Mouse (Mus musculus): ENCODE results near the gene Pnkp.
A peak's percentile ranks its signal among the peaks of the same experiment; 100 is the strongest.
"Not testable (repeated sequence)": the region's sequence is repeated elsewhere in the genome, so short reads cannot be mapped to it uniquely, and the experiment has no call there.

The Pnkp gene

GRCm38 (mm10) chr7:44868919-44869696 lies 12.2 kb downstream of the Pnkp start:
- DNase-seq (ENCODE audit: low read depth in 1 of 2, low spot score in 2 of 2) = no peak

DNA sequence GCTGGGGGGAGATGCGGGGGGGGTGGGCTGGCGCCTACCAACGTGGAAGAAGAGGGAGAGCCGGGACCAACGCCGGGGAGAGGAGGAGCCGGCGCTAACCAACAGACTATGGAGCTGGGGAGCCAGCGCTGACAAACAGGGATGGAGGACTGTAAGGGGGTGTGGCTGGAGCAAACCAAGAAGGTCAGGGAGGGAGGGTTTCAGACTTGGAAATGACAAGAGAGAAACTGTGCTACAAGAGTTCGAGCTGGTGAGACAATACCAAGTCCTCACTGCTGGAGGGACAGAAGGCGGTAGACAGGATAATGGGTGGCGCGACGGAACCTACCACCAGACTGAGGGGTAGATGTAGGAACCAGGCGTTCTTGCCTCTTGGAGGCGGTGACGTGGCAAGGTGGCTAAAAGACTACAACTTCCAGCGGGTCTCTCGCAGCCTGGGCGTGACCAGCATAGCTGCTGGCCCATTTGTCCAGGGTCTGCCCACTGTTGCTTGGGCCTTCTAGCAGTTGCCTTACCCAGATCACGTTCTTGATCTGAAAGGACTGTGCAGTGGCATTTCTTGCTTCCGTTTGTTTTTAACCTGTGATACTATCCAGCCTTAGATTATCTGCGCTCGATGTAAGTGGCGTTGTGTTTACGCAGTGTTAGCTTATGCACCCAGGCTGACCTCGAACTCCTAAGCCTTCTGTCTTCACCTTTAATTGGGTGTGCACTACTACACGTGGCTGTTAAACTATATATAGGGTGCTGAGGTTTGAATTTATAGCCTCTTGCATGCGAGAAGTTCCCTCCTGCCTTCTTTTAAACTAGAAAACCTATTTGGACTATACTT lies 13.0 kb downstream of the Pnkp start, which contains the start of gene Ptov1:
TSS of gene Ptov1 (minus strand) at position 92 of the 832 bp plus-strand sequence.
- DNase-seq (ENCODE audit: low read depth in 1 of 2, low spot score in 2 of 2) = peak; percentile 73 to 79

- DNase-seq (ENCODE audit: low read depth in 1 of 2, low spot score in 2 of 2) = no peak
Observed at GRCm38 (mm10) chr7:44870614-44871013, 13.7 kb downstream of the Pnkp start.

DNA sequence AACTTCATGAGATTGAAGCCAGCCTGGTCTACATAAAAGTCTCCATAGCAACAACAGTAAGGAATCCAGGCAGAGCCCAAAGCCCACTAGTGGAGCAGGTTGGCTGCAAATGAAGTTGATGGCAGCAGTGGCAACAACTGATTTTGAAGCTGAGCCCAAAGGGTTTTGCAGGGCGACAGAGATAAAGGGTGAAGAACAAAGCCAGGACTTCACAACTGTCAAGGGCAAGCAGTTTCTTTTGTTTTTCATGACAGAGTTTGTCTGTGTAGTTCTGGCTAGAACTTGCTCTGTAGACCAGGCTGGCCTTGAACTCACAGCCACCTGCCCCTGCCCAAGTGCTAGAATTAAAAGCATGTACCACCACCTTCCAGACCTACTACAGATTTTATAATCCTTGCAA lies 14.2 kb downstream of the Pnkp start:
- no peak for DNase-seq (ENCODE audit: low read depth in 1 of 2, low spot score in 2 of 2)

- not testable (repeated sequence) for DNase-seq (ENCODE audit: low read depth in 1 of 2, low spot score in 2 of 2)
Observed at GRCm38 (mm10) chr7:44871774-44872173, 14.8 kb downstream of the Pnkp start.

- DNase-seq (ENCODE audit: low read depth in 1 of 2, low spot score in 2 of 2) = no peak
Observed at GRCm38 (mm10) chr7:44877833-44878232, 20.9 kb downstream of the Pnkp start.

DNA sequence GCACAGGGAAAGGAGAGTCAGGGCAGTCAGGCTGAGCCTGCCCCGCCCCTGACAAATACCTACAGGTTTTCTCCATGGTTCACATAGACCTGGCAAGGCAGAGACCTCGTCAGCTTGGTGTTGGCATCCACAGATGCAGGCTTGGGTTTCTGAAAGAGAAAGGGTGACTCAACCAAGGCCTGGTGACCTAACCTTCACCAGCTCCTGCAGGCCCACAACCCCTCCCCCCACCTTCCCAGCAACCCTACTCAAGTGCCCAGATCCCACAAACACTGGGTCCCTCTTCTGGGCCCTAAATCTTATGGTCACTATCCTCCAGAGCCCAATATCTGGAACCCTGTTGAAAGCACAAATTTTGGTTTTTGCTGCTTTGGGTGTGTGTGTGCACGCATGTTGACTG lies 26.1 kb downstream of the Pnkp start:
- DNase-seq (ENCODE audit: low read depth in 1 of 2, low spot score in 2 of 2) = no peak

DNA sequence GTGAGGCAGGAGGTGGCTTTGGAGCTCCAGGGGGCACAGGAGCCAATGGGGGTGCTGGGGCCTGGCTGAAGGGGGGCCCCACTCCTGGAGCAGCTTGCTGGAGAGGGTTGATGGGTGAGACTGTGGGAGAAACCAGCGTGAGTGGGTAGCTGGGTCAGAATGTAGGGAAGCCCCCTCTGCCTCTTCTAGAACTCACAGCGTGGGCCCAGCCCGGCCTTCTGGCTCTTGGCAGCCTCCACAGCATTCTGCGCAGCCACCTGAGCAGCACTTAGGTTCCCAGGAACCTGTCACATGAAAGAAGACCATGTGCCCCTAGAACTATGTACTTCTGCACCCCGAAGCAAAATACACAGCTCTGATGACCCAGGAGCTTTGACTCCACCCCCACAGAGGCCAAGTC lies 27.7 kb downstream of the Pnkp start:
- DNase-seq (ENCODE audit: low read depth in 1 of 2, low spot score in 2 of 2) = no peak

GRCm38 (mm10) chr7:44886964-44887363 lies 30.0 kb downstream of the Pnkp start:
- no peak for DNase-seq (ENCODE audit: low read depth in 1 of 2, low spot score in 2 of 2)

GRCm38 (mm10) chr7:44888256-44889105 lies 31.5 kb downstream of the Pnkp start:
- DNase-seq (ENCODE audit: low read depth in 1 of 2, low spot score in 2 of 2) = no peak

- no peak for DNase-seq (ENCODE audit: low read depth in 1 of 2, low spot score in 2 of 2)
Observed at GRCm38 (mm10) chr7:44890180-44890579, 33.2 kb downstream of the Pnkp start.

DNA sequence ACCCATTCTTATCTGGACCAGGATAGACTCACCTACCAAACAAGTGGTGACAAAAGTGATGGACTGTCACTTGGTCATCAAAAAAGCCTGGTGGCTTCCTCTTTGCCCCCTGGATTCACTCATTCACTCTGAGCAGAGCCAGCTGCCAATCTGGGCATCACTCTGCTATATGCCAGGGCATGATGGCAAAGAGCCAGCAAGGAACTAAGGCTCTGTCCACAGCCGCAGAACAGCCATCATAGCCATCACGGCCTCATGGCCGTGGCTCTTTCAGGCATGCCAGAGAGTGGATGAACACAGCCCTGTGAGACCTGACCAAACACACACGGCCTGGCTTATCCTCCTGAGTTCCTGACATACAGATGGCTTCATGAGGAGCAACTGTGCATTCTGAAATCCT lies 33.8 kb downstream of the Pnkp start:
- DNase-seq (ENCODE audit: low read depth in 1 of 2, low spot score in 2 of 2) = no peak

DNA sequence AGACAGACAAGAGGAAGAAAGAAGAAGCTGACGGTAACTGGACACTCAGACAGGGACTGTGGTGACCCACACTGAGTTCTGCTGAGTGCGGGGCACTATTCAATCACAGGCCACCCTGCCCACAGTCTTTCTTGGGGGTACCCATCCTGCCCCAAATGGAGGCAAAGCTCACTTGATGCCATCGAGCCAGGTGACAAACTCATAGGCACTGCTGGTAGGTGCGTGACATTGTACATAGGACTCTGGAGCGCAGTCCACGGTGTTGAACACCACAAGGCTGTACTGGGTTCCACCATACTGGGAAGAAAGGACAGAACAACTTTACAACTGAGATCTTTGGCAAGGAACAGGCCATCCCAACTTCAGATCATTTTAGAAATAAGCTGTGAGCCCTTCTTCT lies 34.7 kb downstream of the Pnkp start:
- DNase-seq (ENCODE audit: low read depth in 1 of 2, low spot score in 2 of 2) = no peak

GRCm38 (mm10) chr7:44892276-44892921 lies 35.5 kb downstream of the Pnkp start, which contains the start of gene Med25:
Gene Med25 (minus strand): TSS chr7:44892712.
- peak; percentile 60 to 74 for DNase-seq (ENCODE audit: low read depth in 1 of 2, low spot score in 2 of 2)

DNA sequence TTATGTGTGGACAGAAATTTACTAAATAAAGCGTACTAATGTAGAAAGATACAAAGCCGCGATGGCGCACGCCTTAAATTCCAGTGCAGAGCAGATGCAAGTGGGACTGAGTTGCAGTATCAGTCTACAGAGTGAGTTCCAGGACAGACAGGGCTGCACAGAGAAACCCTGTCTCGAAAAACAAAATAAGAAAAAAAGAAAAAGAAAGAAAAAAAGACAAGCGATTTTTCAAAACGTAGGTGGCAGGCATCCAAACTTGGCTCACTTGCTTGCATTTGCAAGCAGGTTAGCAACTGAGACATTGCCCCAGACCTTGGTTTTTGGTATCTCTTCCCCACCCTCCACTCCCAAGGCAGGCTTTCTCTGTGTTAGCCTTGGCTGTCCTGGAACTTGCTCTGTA lies 36.3 kb downstream of the Pnkp start:
- DNase-seq (ENCODE audit: low read depth in 1 of 2, low spot score in 2 of 2) = no peak

DNA sequence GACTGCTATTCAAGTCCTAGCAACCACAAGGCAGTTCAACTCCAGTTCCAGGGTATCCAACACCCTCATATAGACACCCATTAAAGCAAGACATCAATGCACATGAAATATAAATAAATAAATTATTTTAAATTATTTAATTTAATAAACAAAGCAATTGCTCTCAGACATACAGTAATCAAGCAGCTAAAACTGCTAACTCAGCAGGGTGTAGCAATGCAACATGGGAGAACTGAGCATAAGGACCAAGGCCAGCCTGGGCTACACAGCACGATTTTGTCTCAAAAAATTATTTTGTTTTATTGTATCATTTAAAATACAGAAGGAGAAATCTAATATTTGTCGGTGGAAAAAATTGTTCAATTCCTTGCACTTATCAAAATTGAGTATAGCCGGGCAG lies 37.2 kb downstream of the Pnkp start:
- no peak for DNase-seq (ENCODE audit: low read depth in 1 of 2, low spot score in 2 of 2)

DNA sequence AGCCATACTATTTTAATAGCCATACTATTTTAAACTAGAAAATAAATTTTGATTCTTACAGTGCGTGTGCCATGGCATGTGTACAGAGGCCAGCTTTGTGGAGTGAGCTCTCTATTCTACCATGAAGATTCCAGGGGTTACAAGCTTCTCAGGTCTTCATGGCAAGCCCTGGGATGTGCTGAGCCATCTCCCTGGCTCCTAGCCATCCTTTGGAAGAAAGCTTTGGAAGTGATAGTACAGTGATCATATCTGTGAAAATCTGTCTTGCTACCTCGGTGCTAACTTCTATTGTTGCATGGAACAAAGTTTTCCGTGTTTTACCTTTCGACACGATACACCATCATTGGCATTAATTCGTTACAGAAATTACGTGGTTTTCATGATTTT lies 38.3 kb downstream of the Pnkp start:
- no peak for DNase-seq (ENCODE audit: low read depth in 1 of 2, low spot score in 2 of 2)

GRCm38 (mm10) chr7:44895593-44896434 lies 38.9 kb downstream of the Pnkp start, which contains the start of gene Fuz:
Gene Fuz (plus strand): TSS chr7:44896079.
- DNase-seq (ENCODE audit: low read depth in 1 of 2, low spot score in 2 of 2) = peak; percentile 82 to 87

DNA sequence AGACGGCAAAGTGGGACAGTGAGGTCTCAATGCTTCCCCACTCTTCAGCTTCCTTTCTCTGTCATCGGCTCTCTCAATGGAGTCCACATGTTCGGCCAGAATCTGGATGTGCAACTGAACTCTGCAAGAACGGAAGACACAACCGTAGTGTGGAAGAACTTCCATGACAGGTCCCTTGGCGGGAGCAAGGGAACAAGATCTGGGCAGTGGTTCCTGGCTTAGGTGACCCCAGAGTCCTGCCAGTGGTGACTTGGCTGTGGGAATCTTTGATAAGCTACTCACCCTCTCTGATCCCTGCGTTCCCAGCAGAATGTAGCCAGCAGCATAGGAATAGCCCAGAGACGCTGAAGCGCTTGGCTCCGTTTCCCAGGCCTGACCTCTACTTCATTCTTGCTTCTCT lies 39.6 kb downstream of the Pnkp start:
- DNase-seq (ENCODE audit: low read depth in 1 of 2, low spot score in 2 of 2) = no peak

DNA sequence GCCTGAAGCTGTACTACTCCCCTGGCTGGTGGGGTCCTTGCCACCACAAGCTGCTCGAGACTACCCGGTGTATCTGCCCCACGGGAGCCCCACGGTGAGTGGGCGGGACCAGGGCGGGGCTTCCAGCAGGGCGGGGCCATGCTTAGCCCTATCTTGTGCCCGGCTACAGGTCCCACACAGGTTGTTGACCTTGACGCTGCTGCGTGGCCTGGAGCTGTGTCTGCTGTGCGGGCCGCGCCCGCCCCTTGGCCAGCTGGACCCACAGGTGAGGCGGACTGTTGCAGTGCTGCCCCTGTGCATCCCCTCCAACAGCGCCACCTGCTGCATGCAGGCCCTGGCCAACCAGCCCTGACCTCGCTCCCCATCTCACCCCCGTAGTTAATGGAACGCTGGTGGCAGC lies 41.7 kb downstream of the Pnkp start:
- no peak for DNase-seq (ENCODE audit: low read depth in 1 of 2, low spot score in 2 of 2)

Data from monocyte, adult 2 months (primary cell).